Mouse (Mus musculus) spleen, adult 2 months (tissue): ENCODE measurements around the gene Zc3hav1. TPM values are rescaled to one million over a fixed set of nuclear protein-coding genes. Genes with fewer than 3 reads are reported as not detected.
"Not testable (repeated sequence)": the region's sequence is repeated elsewhere in the genome, so short reads cannot be mapped to it uniquely, and the experiment has no call there.

Experiments
- DNase-seq, 2 experiments: peaks; one replicate each; pipeline versions ENCODE4 v3.0.0 to v3.0.0-alpha.2; 2012 to 2021; ENCODE audit warnings: low spot score in 2 of 2, low read depth in 1 of 2
- H3K27ac ChIP-seq: fragments of 200-500 bp; 2 replicates; pipeline ENCODE4 v1.5.1; 2012; ENCODE audit warnings: low read length, inconsistent platforms; ENCODE audit not compliant: insufficient read depth
- H3K27me3 ChIP-seq: fragments of 200-500 bp; 2 replicates; pipeline ENCODE4 v1.6.1; 2012; ENCODE audit warnings: mild to moderate bottlenecking, moderate library complexity, low read length, inconsistent platforms; ENCODE audit not compliant: control insufficient read depth, insufficient read depth
- H3K36me3 ChIP-seq: fragments of 200-500 bp; 2 replicates; pipeline ENCODE4 v1.6.1; 2012; ENCODE audit warnings: mild to moderate bottlenecking, low read length, inconsistent platforms; ENCODE audit not compliant: control insufficient read depth, insufficient read depth
- H3K4me1 ChIP-seq: fragments of 200-500 bp; 2 replicates; pipeline ENCODE4 v1.6.1; 2011; ENCODE audit warnings: inconsistent platforms; ENCODE audit not compliant: control insufficient read depth, insufficient read depth, insufficient read length
- H3K4me3 ChIP-seq: fragments of 200-500 bp; 2 replicates; pipeline ENCODE4 v1.5.1; 2011; ENCODE audit warnings: mild to moderate bottlenecking, inconsistent platforms; ENCODE audit not compliant: insufficient read depth, insufficient read length; ENCODE audit errors: extremely low read depth
- CTCF ChIP-seq: fragments of 200-500 bp; IDR thresholded peaks from 2 replicates; pipeline ENCODE4 v1.5.1; 2011; ENCODE audit warnings: mild to moderate bottlenecking, inconsistent platforms; ENCODE audit not compliant: insufficient read depth, insufficient read length, insufficient replicate concordance; ENCODE audit errors: extremely low read depth
- POLR2A ChIP-seq: fragments of 200-500 bp; IDR thresholded peaks from 2 replicates; pipeline ENCODE4 v1.6.1; 2011; ENCODE audit warnings: low read depth, low read length, inconsistent platforms
- WGBS: fragments of 180-500 bp; shearing (Covaris S2); methylation state at CpG from one replicate; pipeline ENCODE4 v1.1.7; 2018; 5-methylcytosine and 5-hydroxymethylcytosine counted together
- polyA plus RNA-seq: library from polyadenylated mRNA; depleted of rRNA; stranded (reverse); fragments of >200 nt; gene quantifications from 2 replicates; pipeline ENCODE4 v1.2.3, GENCODE M21; 2012

Zc3hav1 gene
- polyA plus RNA-seq, 1 experiment: 40.7 TPM

- Histone ChIP-seq H3K4me1 (peaks cover 8% of the 10 kb centered on the region; the same call in 1 of the 2 replicates), H3K27ac (no peak overlapping the region), H3K36me3 (no peaks in the 10 kb centered on the region), H3K27me3 (no peaks in the 10 kb centered on the region), H3K4me3 (no peak overlapping the region)
- 74% methylated on average over 5 of the region's 5 CpGs for WGBS
- TF ChIP-seq POLR2A (no peak), CTCF (no peak)
- DNase-seq: no peak
Measured at GRCm38 (mm10) chr6:38357603-38358252, 3.3 kb upstream of the Zc3hav1 start.

GRCm38 (mm10) chr6:38356661-38357433 lies 2.4 kb upstream of the Zc3hav1 start:
- not testable (repeated sequence) for DNase-seq, H3K27ac ChIP-seq, H3K27me3 ChIP-seq, H3K4me3 ChIP-seq, H3K36me3 ChIP-seq, H3K4me1 ChIP-seq
- 93% methylated on average over 15 of the region's 15 CpGs for WGBS

- WGBS: 70% methylated on average over 7 of the region's 7 CpGs
- Histone ChIP-seq H3K4me1 (peaks cover 11% of the 10 kb centered on the region; the same call in 1 of the 2 replicates), H3K4me3 (no peak overlapping the region), H3K27ac (peak overlapping the region; percentile 37; the same call in 1 of the 2 replicates), H3K27me3 (no peaks in the 10 kb centered on the region), H3K36me3 (no peaks in the 10 kb centered on the region)
- TF ChIP-seq POLR2A: no peak
- no peak for TF ChIP-seq CTCF
- no peak for DNase-seq
Measured at GRCm38 (mm10) chr6:38355862-38356261, 1.5 kb upstream of the Zc3hav1 start.

GRCm38 (mm10) chr6:38355354-38355823 lies 986 bp upstream of the Zc3hav1 start:
- Histone ChIP-seq H3K4me3 (peak overlapping the region; percentile 88), H3K4me1 (peaks cover 9% of the 10 kb centered on the region; the same call in 1 of the 2 replicates), H3K27me3 (no peaks in the 10 kb centered on the region), H3K27ac (peak overlapping the region; percentile 100), H3K36me3 (no peaks in the 10 kb centered on the region)
- 8% methylated on average over 8 of the region's 8 CpGs for WGBS
- no peak for TF ChIP-seq POLR2A
- no peak for TF ChIP-seq CTCF
- no peak for DNase-seq

GRCm38 (mm10) chr6:38354723-38355353 lies 435 bp upstream of the Zc3hav1 start:
- Histone ChIP-seq H3K27me3 (no peaks in the 10 kb centered on the region), H3K36me3 (no peaks in the 10 kb centered on the region; the same call in 1 of the 2 replicates), H3K4me1 (peaks cover 8% of the 10 kb centered on the region; the same call in 1 of the 2 replicates), H3K27ac (peak overlapping the region; percentile 100), H3K4me3 (peak overlapping the region; percentile 88)
- WGBS: 3% methylated on average over 20 of the region's 20 CpGs
- no peak for TF ChIP-seq POLR2A
- no peak for TF ChIP-seq CTCF
- no peak for DNase-seq

- Histone ChIP-seq H3K27me3 (no peaks in the 10 kb centered on the region), H3K4me1 (peaks cover 16% of the 10 kb centered on the region), H3K27ac (peak overlapping the region; percentile 59), H3K36me3 (no peaks in the 10 kb centered on the region; the same call in none of the 2 replicates), H3K4me3 (peak overlapping the region; percentile 88)
- DNase-seq: no peak
- no peak for TF ChIP-seq POLR2A
- no peak for TF ChIP-seq CTCF
- 5% methylated on average over 13 of the region's 13 CpGs for WGBS
Measured at GRCm38 (mm10) chr6:38353181-38353580, 1.2 kb downstream of the Zc3hav1 start.
